Mouse (Mus musculus): ENCODE results near the gene Gm40460. TPM values are rescaled to one million over a fixed set of nuclear protein-coding genes. Genes with fewer than 3 reads are reported as not detected.
A peak's percentile ranks its signal among the peaks of the same experiment; 100 is the strongest.
"Not testable (repeated sequence)": the region's sequence is repeated elsewhere in the genome, so short reads cannot be mapped to it uniquely, and the experiment has no call there.

Gm40460 gene
- polyA plus RNA-seq, 1 experiment from 2014 or later: not detected

GRCm38 (mm10) chr7:142274263-142274662 lies 33.4 kb upstream of the Gm40460 start, which contains the start of gene Gm4559:
Gene Gm4559, minus strand, starts transcription at chr7:142274363.
- H3K4me2 ChIP-seq (ENCODE audit: low read length); H3K9ac ChIP-seq (ENCODE audit: low read length); DNase-seq (ENCODE audit: low spot score); H3K9me3 ChIP-seq (replicated peaks; ENCODE audit: control insufficient read depth, low read length); H3K27ac ChIP-seq (ENCODE audit: low read depth, low read length); H3K4me1 ChIP-seq (ENCODE audit: control insufficient read depth, insufficient read depth, low read length); H3K27me3 ChIP-seq (replicated peaks; ENCODE audit: control insufficient read depth, insufficient read depth, low read length); H3K36me3 ChIP-seq (ENCODE audit: control insufficient read depth, insufficient read depth, low read length); H3K4me3 ChIP-seq (ENCODE audit: low read depth, low read length); ATAC-seq: not testable (repeated sequence)

DNA sequence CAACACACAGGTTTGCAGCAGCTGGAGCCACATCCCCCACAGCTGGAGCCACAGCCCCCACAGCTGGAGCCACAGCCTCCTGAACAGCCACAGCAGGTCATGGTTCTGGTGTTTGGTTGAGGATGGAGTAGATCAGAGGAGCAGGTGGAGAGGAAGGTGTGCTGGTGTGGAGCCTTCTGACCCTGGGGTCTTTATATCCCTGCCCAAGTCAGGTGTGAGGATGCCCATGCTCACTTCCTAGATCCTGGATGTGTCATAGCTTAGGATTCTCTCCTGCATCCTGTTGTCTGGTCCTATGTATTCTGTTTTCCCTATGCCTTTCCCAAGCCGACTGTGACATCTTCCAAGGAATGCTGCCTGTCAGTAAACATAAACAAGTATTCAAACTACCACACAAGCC lies 17.4 kb upstream of the Gm40460 start, which contains the start of gene Gm2431:
TSS of gene Gm2431 (minus strand) at position 101 of the 400 bp plus-strand sequence.
- not testable (repeated sequence) for H3K4me2 ChIP-seq (ENCODE audit: low read length); ATAC-seq
- WGBS: 63% methylated on average over 1 of the region's 1 CpGs

DNA sequence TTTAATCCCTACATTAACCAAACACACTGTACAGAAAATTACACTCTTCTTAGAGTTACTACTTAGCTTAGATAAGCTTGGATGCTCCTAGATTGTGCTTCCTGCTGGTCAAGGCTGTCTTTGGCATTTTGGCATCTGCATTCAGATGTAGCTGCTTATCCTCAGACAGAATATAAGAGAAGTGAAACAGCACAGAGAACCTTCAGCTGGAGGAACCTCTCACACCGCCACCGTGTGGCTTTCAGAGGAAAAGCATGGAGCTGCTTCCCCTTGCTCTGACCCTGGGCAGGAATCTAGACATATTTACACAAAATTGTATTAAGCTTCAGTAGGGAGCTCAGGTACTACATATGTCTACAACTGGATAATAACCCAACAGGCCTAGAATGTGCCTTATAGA lies 14.6 kb upstream of the Gm40460 start:
- DNase-seq (ENCODE audit: low spot score) (peak; percentile 54), ATAC-seq (no peak)
- H3K4me2 ChIP-seq (ENCODE audit: low read length): no peak overlapping the region
- no peaks in the 10 kb centered on the region for H3K27me3 ChIP-seq (replicated peaks; ENCODE audit: control insufficient read depth, insufficient read depth, low read length)
- no peak overlapping the region for H3K27ac ChIP-seq (ENCODE audit: low read depth, low read length)
- no peak overlapping the region for H3K9ac ChIP-seq (ENCODE audit: low read length)
- 0% methylated on average over 2 of the region's 2 CpGs for WGBS
- no peaks in the 10 kb centered on the region for H3K9me3 ChIP-seq (replicated peaks; ENCODE audit: control insufficient read depth, low read length)
- H3K36me3 ChIP-seq (ENCODE audit: control insufficient read depth, insufficient read depth, low read length): no peaks in the 10 kb centered on the region
- no peak overlapping the region for H3K4me3 ChIP-seq (ENCODE audit: low read depth, low read length)
- no peaks in the 10 kb centered on the region for H3K4me1 ChIP-seq (ENCODE audit: control insufficient read depth, insufficient read depth, low read length)

More for the DNA sequence above, 17.4 kb upstream of the Gm40460 start, which contains the start of gene Gm2431:
- H3K27me3 ChIP-seq (replicated peaks; ENCODE audit: control insufficient read depth, insufficient read depth, low read length); H3K4me1 ChIP-seq (ENCODE audit: control insufficient read depth, insufficient read depth, low read length); H3K27ac ChIP-seq (ENCODE audit: low read depth, low read length); H3K36me3 ChIP-seq (ENCODE audit: control insufficient read depth, insufficient read depth, low read length); DNase-seq (ENCODE audit: low spot score); H3K4me3 ChIP-seq (ENCODE audit: low read depth, low read length); H3K9ac ChIP-seq (ENCODE audit: low read length); H3K9me3 ChIP-seq (replicated peaks; ENCODE audit: control insufficient read depth, low read length): not testable (repeated sequence)

DNA sequence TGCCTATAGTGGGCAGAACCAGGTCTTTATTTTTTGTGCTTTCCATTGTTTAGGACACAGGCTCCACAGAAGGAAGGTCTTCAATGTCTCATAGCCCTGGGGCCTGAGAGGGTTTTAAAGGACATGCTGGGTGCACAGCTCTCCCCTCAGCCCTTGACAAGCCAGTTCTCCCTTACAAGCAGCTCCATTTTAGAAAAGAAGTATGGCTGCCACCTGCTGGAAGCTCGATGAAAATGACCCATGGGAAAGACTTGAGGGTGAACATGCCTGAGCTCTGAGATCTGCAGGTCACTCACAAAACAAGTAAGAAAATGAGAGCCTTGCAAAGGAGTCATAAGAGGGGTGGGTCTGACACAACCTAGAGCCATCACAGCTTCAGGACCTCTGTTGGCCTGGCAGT lies 8.9 kb upstream of the Gm40460 start:
- no peak overlapping the region for H3K4me2 ChIP-seq (ENCODE audit: low read length)
- H3K9me3 ChIP-seq (replicated peaks; ENCODE audit: control insufficient read depth, low read length): no peaks in the 10 kb centered on the region
- peak; percentile 63 for DNase-seq (ENCODE audit: low spot score)
- no peak for ATAC-seq
- 0% methylated on average over 1 of the region's 1 CpGs for WGBS
- no peak overlapping the region for H3K4me3 ChIP-seq (ENCODE audit: low read depth, low read length)
- no peaks in the 10 kb centered on the region for H3K27me3 ChIP-seq (replicated peaks; ENCODE audit: control insufficient read depth, insufficient read depth, low read length)
- no peaks in the 10 kb centered on the region for H3K36me3 ChIP-seq (ENCODE audit: control insufficient read depth, insufficient read depth, low read length)
- H3K27ac ChIP-seq (ENCODE audit: low read depth, low read length): no peak overlapping the region
- no peaks in the 10 kb centered on the region for H3K4me1 ChIP-seq (ENCODE audit: control insufficient read depth, insufficient read depth, low read length)
- H3K9ac ChIP-seq (ENCODE audit: low read length): no peak overlapping the region

- 16% methylated on average over 1 of the region's 1 CpGs for WGBS
- no peak overlapping the region for H3K27ac ChIP-seq (ENCODE audit: low read depth, low read length)
Observed at GRCm38 (mm10) chr7:142231540-142231939, 9.3 kb downstream of the Gm40460 start.

GRCm38 (mm10) chr7:142229871-142230270 lies 11.0 kb downstream of the Gm40460 start, which contains the start of gene Krtap5-5:
Gene Krtap5-5, minus strand, starts transcription at chr7:142229971.
- not testable (repeated sequence) for H3K4me3 ChIP-seq (ENCODE audit: low read depth, low read length); DNase-seq (ENCODE audit: low spot score); ATAC-seq; H3K27me3 ChIP-seq (replicated peaks; ENCODE audit: control insufficient read depth, insufficient read depth, low read length); H3K4me1 ChIP-seq (ENCODE audit: control insufficient read depth, insufficient read depth, low read length); H3K4me2 ChIP-seq (ENCODE audit: low read length); H3K9ac ChIP-seq (ENCODE audit: low read length); H3K36me3 ChIP-seq (ENCODE audit: control insufficient read depth, insufficient read depth, low read length); H3K9me3 ChIP-seq (replicated peaks; ENCODE audit: control insufficient read depth, low read length); H3K27ac ChIP-seq (ENCODE audit: low read depth, low read length)
- 48% methylated on average over 3 of the region's 3 CpGs for WGBS

More at GRCm38 (mm10) chr7:142231540-142231939, 9.3 kb downstream of the Gm40460 start:
- Histone ChIP-seq H3K4me1 (ENCODE audit: control insufficient read depth, insufficient read depth, low read length) (no peaks in the 10 kb centered on the region), H3K27me3 (replicated peaks; ENCODE audit: control insufficient read depth, insufficient read depth, low read length) (no peaks in the 10 kb centered on the region), H3K9ac (ENCODE audit: low read length) (no peak overlapping the region), H3K4me2 (ENCODE audit: low read length) (no peak overlapping the region), H3K4me3 (ENCODE audit: low read depth, low read length) (no peak overlapping the region), H3K36me3 (ENCODE audit: control insufficient read depth, insufficient read depth, low read length) (no peaks in the 10 kb centered on the region), H3K9me3 (replicated peaks; ENCODE audit: control insufficient read depth, low read length) (no peaks in the 10 kb centered on the region)
- ATAC-seq (no peak), DNase-seq (ENCODE audit: low spot score) (no peak)

- 53% methylated on average over 2 of the region's 2 CpGs for WGBS
- no peak for ATAC-seq
- no peak overlapping the region for H3K9ac ChIP-seq (ENCODE audit: low read length)
Observed at GRCm38 (mm10) chr7:142224518-142224917, 16.4 kb downstream of the Gm40460 start.

GRCm38 (mm10) chr7:142212136-142212535 lies 28.7 kb downstream of the Gm40460 start:
- not testable (repeated sequence) for H3K27ac ChIP-seq (ENCODE audit: low read depth, low read length); DNase-seq (ENCODE audit: low spot score); H3K4me3 ChIP-seq (ENCODE audit: low read depth, low read length); H3K9ac ChIP-seq (ENCODE audit: low read length); ATAC-seq; H3K27me3 ChIP-seq (replicated peaks; ENCODE audit: control insufficient read depth, insufficient read depth, low read length); H3K9me3 ChIP-seq (replicated peaks; ENCODE audit: control insufficient read depth, low read length); H3K4me1 ChIP-seq (ENCODE audit: control insufficient read depth, insufficient read depth, low read length); H3K36me3 ChIP-seq (ENCODE audit: control insufficient read depth, insufficient read depth, low read length); H3K4me2 ChIP-seq (ENCODE audit: low read length)
- WGBS: 61% methylated on average over 1 of the region's 1 CpGs

More at GRCm38 (mm10) chr7:142224518-142224917, 16.4 kb downstream of the Gm40460 start:
- H3K4me2 ChIP-seq (ENCODE audit: low read length): no peak overlapping the region
- no peaks in the 10 kb centered on the region for H3K36me3 ChIP-seq (ENCODE audit: control insufficient read depth, insufficient read depth, low read length)
- no peaks in the 10 kb centered on the region for H3K27me3 ChIP-seq (replicated peaks; ENCODE audit: control insufficient read depth, insufficient read depth, low read length)
- H3K4me1 ChIP-seq (ENCODE audit: control insufficient read depth, insufficient read depth, low read length): no peaks in the 10 kb centered on the region
- no peak overlapping the region for H3K4me3 ChIP-seq (ENCODE audit: low read depth, low read length)
- DNase-seq (ENCODE audit: low spot score): no peak
- no peaks in the 10 kb centered on the region for H3K9me3 ChIP-seq (replicated peaks; ENCODE audit: control insufficient read depth, low read length)
- H3K27ac ChIP-seq (ENCODE audit: low read depth, low read length): no peak overlapping the region

DNA sequence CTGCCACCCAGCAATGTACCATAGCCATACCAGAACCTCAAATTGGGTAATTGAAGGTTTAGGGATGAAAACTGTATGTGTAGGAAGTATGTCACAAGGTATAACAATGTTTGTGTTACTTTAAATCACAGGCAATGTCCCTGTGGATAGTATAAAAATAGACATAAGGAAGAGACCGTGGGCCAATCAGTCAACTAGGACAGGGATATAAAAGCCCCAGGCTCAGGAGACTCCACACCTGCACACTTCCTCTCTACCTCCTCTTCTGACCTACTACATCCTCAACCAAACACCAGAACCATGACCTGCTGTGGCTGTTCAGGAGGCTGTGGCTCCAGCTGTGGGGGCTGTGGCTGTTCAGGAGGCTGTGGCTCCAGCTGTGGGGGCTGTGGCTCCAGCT lies 29.3 kb downstream of the Gm40460 start, which contains the start of gene Gm7579:
TSS of gene Gm7579 (plus strand) at position 301 of the 400 bp plus-strand sequence.
- WGBS: 77% methylated on average over 1 of the region's 1 CpGs
- Histone ChIP-seq H3K4me2 (ENCODE audit: low read length) (no peak within 1 kb of the TSS), H3K36me3 (ENCODE audit: control insufficient read depth, insufficient read depth, low read length) (no peaks in the 10 kb centered on the region), H3K4me3 (ENCODE audit: low read depth, low read length) (no peak within 1 kb of the TSS), H3K9ac (ENCODE audit: low read length) (no peak within 1 kb of the TSS), H3K27me3 (replicated peaks; ENCODE audit: control insufficient read depth, insufficient read depth, low read length) (no peaks in the 10 kb centered on the region), H3K4me1 (ENCODE audit: control insufficient read depth, insufficient read depth, low read length) (no peaks in the 10 kb centered on the region), H3K27ac (ENCODE audit: low read depth, low read length) (no peak within 1 kb of the TSS), H3K9me3 (replicated peaks; ENCODE audit: control insufficient read depth, low read length) (no peaks in the 10 kb centered on the region)
- ATAC-seq (no peak), DNase-seq (ENCODE audit: low spot score) (no peak)

Measured in forebrain, embryonic 14.5 days (tissue).